Mouse (Mus musculus) liver, adult 2 months (tissue): ENCODE data around the gene Stpg4.

Source experiments
- CTCF ChIP-seq: fragments of 200-500 bp; IDR thresholded peaks from 2 replicates; pipeline ENCODE4 v1.5.1; 2011; ENCODE audit warnings: low read depth, low read length, control low read depth
- POLR2A ChIP-seq: fragments of 200-500 bp; IDR thresholded peaks from 2 replicates; pipeline ENCODE4 v1.6.1; 2011; ENCODE audit warnings: low read length, control low read depth; ENCODE audit not compliant: insufficient read depth; ENCODE audit errors: extremely low read depth

DNA sequence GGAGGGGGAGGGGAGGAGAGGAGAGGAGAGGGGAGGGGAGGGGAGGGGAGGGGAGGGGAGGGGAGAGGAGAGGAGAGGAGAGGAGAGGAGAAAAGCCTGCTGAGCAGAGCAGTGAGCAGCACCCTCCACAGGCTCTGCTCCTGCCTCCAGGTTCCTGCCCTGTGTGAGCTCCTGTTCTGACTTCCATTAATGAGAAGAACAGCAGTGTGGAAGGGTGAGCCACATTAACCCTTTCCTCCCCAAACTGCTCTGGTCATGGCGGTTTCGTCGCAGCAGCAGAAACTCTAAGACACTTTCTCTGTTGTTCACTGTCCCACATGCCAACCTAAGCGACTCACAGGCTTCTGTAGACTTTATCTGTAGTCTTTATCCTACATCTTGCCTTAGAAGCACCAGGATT, 20.9 kb downstream of the Stpg4 start:
- TF ChIP-seq CTCF (no peak), POLR2A (no peak)
